Mouse (Mus musculus): Measurements from ENCODE around the gene Ndufb5. TPM values are rescaled to one million over a fixed set of nuclear protein-coding genes. Genes with fewer than 3 reads are reported as not detected.

Ndufb5 gene
- polyA plus RNA-seq, 1 experiment: 137 TPM

DNA sequence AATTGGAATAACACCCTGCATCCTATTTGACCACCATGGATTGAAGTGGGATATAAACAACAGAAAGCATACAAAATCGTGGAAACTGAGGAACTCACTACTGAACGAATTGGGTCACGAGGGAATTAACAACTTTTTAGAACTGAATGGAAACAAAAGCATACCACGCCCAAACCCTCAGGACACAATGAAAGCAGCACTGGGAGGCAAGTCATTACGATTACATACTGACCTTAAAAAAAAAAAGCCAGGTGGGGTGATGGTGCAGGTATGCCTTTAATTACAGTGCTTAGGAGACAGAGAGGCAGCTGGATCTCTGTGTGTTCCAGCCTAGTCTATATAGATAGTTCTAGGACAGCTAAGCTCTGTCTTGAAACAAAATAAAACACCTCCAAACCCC, 22.4 kb downstream of the Ndufb5 start:
- no peak overlapping the region for H3ac ChIP-seq (ENCODE audit: control insufficient read depth, insufficient read length, low read depth)
- H3K36me3 ChIP-seq (ENCODE audit: control insufficient read depth, insufficient read depth): peaks cover under 1% of the 10 kb centered on the region
- H3K4me3 ChIP-seq (ENCODE audit: insufficient read depth, poor library complexity, severe bottlenecking): no peak overlapping the region
- no peaks in the 10 kb centered on the region for H3K79me2 ChIP-seq (ENCODE audit: control insufficient read depth, insufficient read depth)
- H3K79me3 ChIP-seq (ENCODE audit: low read depth): no peaks in the 10 kb centered on the region
- no peaks in the 10 kb centered on the region for H3K27me3 ChIP-seq (ENCODE audit: control insufficient read depth, insufficient read depth, insufficient read length)
- TF ChIP-seq MYOG (IDR thresholded peaks at IDR 0.05; ENCODE audit: control insufficient read depth, extremely low read depth, insufficient read length): no peak
- no peak for TF ChIP-seq CEBPB (IDR thresholded peaks at IDR 0.05; ENCODE audit: low read depth)
- no peak for TF ChIP-seq FOSL1 (IDR thresholded peaks at IDR 0.05; ENCODE audit: insufficient read depth, low read length, poor library complexity, severe bottlenecking)
- TF ChIP-seq CTCF (IDR thresholded peaks at IDR 0.05; ENCODE audit: control insufficient read depth, insufficient read depth, insufficient read length): no peak
- TF ChIP-seq MAX (IDR thresholded peaks at IDR 0.05): no peak
- no peak for TF ChIP-seq USF1 (IDR thresholded peaks at IDR 0.05; ENCODE audit: low read depth)
- no peak for TF ChIP-seq MYOD1 (IDR thresholded peaks at IDR 0.05; ENCODE audit: control insufficient read depth, insufficient read length, low read depth)

GRCm38 (mm10) chr3:32762962-32763361, 26.2 kb downstream of the Ndufb5 start:
- Histone ChIP-seq H3K4me3 (ENCODE audit: insufficient read depth, poor library complexity, severe bottlenecking) (no peak overlapping the region), H3K27me3 (ENCODE audit: control insufficient read depth, insufficient read depth, insufficient read length) (no peaks in the 10 kb centered on the region), H3K79me3 (ENCODE audit: low read depth) (no peaks in the 10 kb centered on the region), H3K79me2 (ENCODE audit: control insufficient read depth, insufficient read depth) (no peaks in the 10 kb centered on the region), H3K36me3 (ENCODE audit: control insufficient read depth, insufficient read depth) (no peaks in the 10 kb centered on the region), H3ac (ENCODE audit: control insufficient read depth, insufficient read length, low read depth) (no peak overlapping the region)
- TF ChIP-seq CEBPB (IDR thresholded peaks at IDR 0.05; ENCODE audit: low read depth) (no peak), MYOG (IDR thresholded peaks at IDR 0.05; ENCODE audit: control insufficient read depth, extremely low read depth, insufficient read length) (no peak), CTCF (IDR thresholded peaks at IDR 0.05; ENCODE audit: control insufficient read depth, insufficient read depth, insufficient read length) (no peak), USF1 (IDR thresholded peaks at IDR 0.05; ENCODE audit: low read depth) (no peak), FOSL1 (IDR thresholded peaks at IDR 0.05; ENCODE audit: insufficient read depth, low read length, poor library complexity, severe bottlenecking) (no peak), MAX (IDR thresholded peaks at IDR 0.05) (no peak), MYOD1 (IDR thresholded peaks at IDR 0.05; ENCODE audit: control insufficient read depth, insufficient read length, low read depth) (no peak)

- H3K27me3 ChIP-seq (ENCODE audit: control insufficient read depth, insufficient read depth, insufficient read length): no peaks in the 10 kb centered on the region
- no peaks in the 10 kb centered on the region for H3K79me2 ChIP-seq (ENCODE audit: control insufficient read depth, insufficient read depth)
- TF ChIP-seq MYOG (IDR thresholded peaks at IDR 0.05; ENCODE audit: control insufficient read depth, extremely low read depth, insufficient read length): no peak
- no peak for TF ChIP-seq MAX (IDR thresholded peaks at IDR 0.05)
- no peak for TF ChIP-seq FOSL1 (IDR thresholded peaks at IDR 0.05; ENCODE audit: insufficient read depth, low read length, poor library complexity, severe bottlenecking)
- no peak for TF ChIP-seq CEBPB (IDR thresholded peaks at IDR 0.05; ENCODE audit: low read depth)
- no peak for TF ChIP-seq CTCF (IDR thresholded peaks at IDR 0.05; ENCODE audit: control insufficient read depth, insufficient read depth, insufficient read length)
- no peak for TF ChIP-seq MYOD1 (IDR thresholded peaks at IDR 0.05; ENCODE audit: control insufficient read depth, insufficient read length, low read depth)
- TF ChIP-seq USF1 (IDR thresholded peaks at IDR 0.05; ENCODE audit: low read depth): no peak
- no peak overlapping the region for H3ac ChIP-seq (ENCODE audit: control insufficient read depth, insufficient read length, low read depth)
- no peak overlapping the region for H3K4me3 ChIP-seq (ENCODE audit: insufficient read depth, poor library complexity, severe bottlenecking)
- H3K79me3 ChIP-seq (ENCODE audit: low read depth): no peaks in the 10 kb centered on the region
- no peaks in the 10 kb centered on the region for H3K36me3 ChIP-seq (ENCODE audit: control insufficient read depth, insufficient read depth)
These were observed 27.1 kb downstream of the Ndufb5 start for GRCm38 (mm10) chr3:32763902-32764301.

GRCm38 (mm10) chr3:32770781-32771180, 34.0 kb downstream of the Ndufb5 start:
- Histone ChIP-seq H3K27me3 (ENCODE audit: control insufficient read depth, insufficient read depth, insufficient read length) (no peaks in the 10 kb centered on the region), H3K79me3 (ENCODE audit: low read depth) (no peaks in the 10 kb centered on the region), H3K79me2 (ENCODE audit: control insufficient read depth, insufficient read depth) (no peaks in the 10 kb centered on the region), H3K36me3 (ENCODE audit: control insufficient read depth, insufficient read depth) (no peaks in the 10 kb centered on the region), H3ac (ENCODE audit: control insufficient read depth, insufficient read length, low read depth) (no peak overlapping the region), H3K4me3 (ENCODE audit: insufficient read depth, poor library complexity, severe bottlenecking) (no peak overlapping the region)
- no peak for TF ChIP-seq USF1 (IDR thresholded peaks at IDR 0.05; ENCODE audit: low read depth)
- no peak for TF ChIP-seq MYOG (IDR thresholded peaks at IDR 0.05; ENCODE audit: control insufficient read depth, extremely low read depth, insufficient read length)
- no peak for TF ChIP-seq CTCF (IDR thresholded peaks at IDR 0.05; ENCODE audit: control insufficient read depth, insufficient read depth, insufficient read length)
- TF ChIP-seq FOSL1 (IDR thresholded peaks at IDR 0.05; ENCODE audit: insufficient read depth, low read length, poor library complexity, severe bottlenecking): no peak
- TF ChIP-seq MAX (IDR thresholded peaks at IDR 0.05): no peak
- TF ChIP-seq CEBPB (IDR thresholded peaks at IDR 0.05; ENCODE audit: low read depth): no peak
- no peak for TF ChIP-seq MYOD1 (IDR thresholded peaks at IDR 0.05; ENCODE audit: control insufficient read depth, insufficient read length, low read depth)

Other genes starting within 250 kb of the Ndufb5 start
- gene Kcnmb3, start 244.8 kb upstream of the Ndufb5 start, polyA plus RNA-seq (2012; fragmentation: generic; extraction: Trizol): not detected
- 15.3 TPM for gene Zfp639, start 226.7 kb upstream of the Ndufb5 start, polyA plus RNA-seq (2012; fragmentation: generic; extraction: Trizol)
- gene Mfn1, start 207.5 kb upstream of the Ndufb5 start, polyA plus RNA-seq (2012; fragmentation: generic; extraction: Trizol): 10.1 TPM
- 59.0 TPM for gene Gnb4, start 120.4 kb upstream of the Ndufb5 start, polyA plus RNA-seq (2012; fragmentation: generic; extraction: Trizol)
- gene Actl6a, start 30.7 kb upstream of the Ndufb5 start, polyA plus RNA-seq (2012; fragmentation: generic; extraction: Trizol): 77.7 TPM
- 15.7 TPM for gene Mrpl47, start 615 bp downstream of the Ndufb5 start, polyA plus RNA-seq (2012; fragmentation: generic; extraction: Trizol)
- 2.4 TPM for gene Usp13, start 80.6 kb downstream of the Ndufb5 start, polyA plus RNA-seq (2012; fragmentation: generic; extraction: Trizol)

All from C2C12 (cell line).